Mouse (Mus musculus) cerebellum, postnatal 36 days (tissue): Measurements from ENCODE around the gene Ceacam9.

Experiments
- DNase-seq, 2 experiments: peaks; one replicate each; pipeline ENCODE4 v3.0.0; 2021 to 2022; ENCODE audit warnings: mixed read lengths in 2 of 2

The Ceacam9 gene

GRCm38 (mm10) chr7:16745373-16745772 is 23.6 kb downstream of the Ceacam9 start:
- no peak for DNase-seq

GRCm38 (mm10) chr7:16746093-16746492 is 24.4 kb downstream of the Ceacam9 start:
- peak; percentile 41 to 54 for DNase-seq

- no peak for DNase-seq
These were observed 25.9 kb downstream of the Ceacam9 start for GRCm38 (mm10) chr7:16747656-16748055.

GRCm38 (mm10) chr7:16752016-16752415 is 30.3 kb downstream of the Ceacam9 start:
- DNase-seq, result no peak

- DNase-seq, result no peak
These were observed 33.8 kb downstream of the Ceacam9 start for GRCm38 (mm10) chr7:16755362-16756017.

GRCm38 (mm10) chr7:16758872-16759574 is 37.3 kb downstream of the Ceacam9 start:
- DNase-seq, result no peak

GRCm38 (mm10) chr7:16760292-16760691 is 38.6 kb downstream of the Ceacam9 start:
- DNase-seq, result no peak

GRCm38 (mm10) chr7:16761005-16761481 is 39.3 kb downstream of the Ceacam9 start:
- no peak for DNase-seq

GRCm38 (mm10) chr7:16761630-16762029 is 39.9 kb downstream of the Ceacam9 start:
- no peak for DNase-seq

- no peak for DNase-seq
These were observed 41.9 kb downstream of the Ceacam9 start for GRCm38 (mm10) chr7:16763463-16764218.

GRCm38 (mm10) chr7:16766443-16766842 is 44.7 kb downstream of the Ceacam9 start:
- no peak for DNase-seq
